Mouse (Mus musculus): Measurements from ENCODE around the gene Yars. TPM values are rescaled to one million over a fixed set of nuclear protein-coding genes. Genes with fewer than 3 reads are reported as not detected.
"Not testable (repeated sequence)": the region's sequence is repeated elsewhere in the genome, so short reads cannot be mapped to it uniquely, and the experiment has no call there.

Gene Yars
- polyA plus RNA-seq, 1 experiment from 2014 or later = 78.3 TPM

- Histone ChIP-seq H3K4me3 (ENCODE audit: low read depth, low read length) (no peak overlapping the region), H3K9ac (ENCODE audit: low read depth, low read length) (no peak overlapping the region), H3K36me3 (ENCODE audit: control insufficient read depth, insufficient read depth, low read length) (peaks cover 84% of the 10 kb centered on the region), H3K9me3 (ENCODE audit: control insufficient read depth, low read length) (no peaks in the 10 kb centered on the region), H3K4me2 (ENCODE audit: low read depth, low read length) (no peak overlapping the region), H3K4me1 (ENCODE audit: control insufficient read depth, insufficient read depth, low read length) (no peaks in the 10 kb centered on the region), H3K27ac (replicated peaks; ENCODE audit: low read depth, low read length) (no peak overlapping the region), H3K27me3 (replicated peaks; ENCODE audit: control insufficient read depth, insufficient read depth, low read length) (no peaks in the 10 kb centered on the region)
- 89% methylated on average over 10 of the region's 10 CpGs for WGBS
- ATAC-seq (ENCODE audit: low read depth) (peak; percentile 47; the same call in 1 of the 2 replicates), DNase-seq (ENCODE audit: low spot score) (peak; percentile 77)
Measured at GRCm38 (mm10) chr4:129204655-129205054, 15.1 kb downstream of the Yars start.

GRCm38 (mm10) chr4:129206792-129207191 is 17.2 kb downstream of the Yars start:
- no peak overlapping the region for H3K9ac ChIP-seq (ENCODE audit: low read depth, low read length)
- no peaks in the 10 kb centered on the region for H3K9me3 ChIP-seq (ENCODE audit: control insufficient read depth, low read length)
- no peak overlapping the region for H3K27ac ChIP-seq (replicated peaks; ENCODE audit: low read depth, low read length)
- H3K4me3 ChIP-seq (ENCODE audit: low read depth, low read length) = no peak overlapping the region
- ATAC-seq (ENCODE audit: low read depth) (no peak), DNase-seq (ENCODE audit: low spot score) (no peak)
- no peaks in the 10 kb centered on the region for H3K4me1 ChIP-seq (ENCODE audit: control insufficient read depth, insufficient read depth, low read length)
- no peak overlapping the region for H3K4me2 ChIP-seq (ENCODE audit: low read depth, low read length)
- no peaks in the 10 kb centered on the region for H3K27me3 ChIP-seq (replicated peaks; ENCODE audit: control insufficient read depth, insufficient read depth, low read length)
- 88% methylated on average over 8 of the region's 8 CpGs for WGBS
- H3K36me3 ChIP-seq (ENCODE audit: control insufficient read depth, insufficient read depth, low read length) = peaks cover 86% of the 10 kb centered on the region

DNA sequence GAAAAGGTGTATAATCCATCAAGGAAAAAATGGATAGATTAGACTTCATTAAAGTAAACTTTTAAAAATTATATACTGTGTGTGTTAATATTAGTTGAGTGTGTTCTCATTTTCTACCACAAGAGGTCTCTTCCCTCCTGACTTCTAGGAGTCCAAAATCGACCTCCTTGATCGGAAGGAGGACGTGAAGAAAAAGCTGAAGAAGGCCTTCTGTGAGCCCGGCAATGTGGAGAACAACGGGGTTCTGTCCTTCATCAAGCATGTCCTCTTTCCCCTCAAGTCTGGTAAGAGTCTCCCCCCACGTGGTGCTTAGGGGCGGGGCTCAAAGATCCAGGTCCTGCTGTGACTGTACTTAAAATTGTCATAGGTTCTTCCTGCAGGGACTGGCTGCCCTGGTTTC is 19.9 kb downstream of the Yars start:
- peak; percentile 56 for DNase-seq (ENCODE audit: low spot score)

GRCm38 (mm10) chr4:129211461-129211860 is 21.9 kb downstream of the Yars start:
- peaks cover 98% of the 10 kb centered on the region for H3K36me3 ChIP-seq (ENCODE audit: control insufficient read depth, insufficient read depth, low read length)

More for the DNA sequence above, 19.9 kb downstream of the Yars start:
- no peak for ATAC-seq (ENCODE audit: low read depth)
- no peak overlapping the region for H3K9ac ChIP-seq (ENCODE audit: low read depth, low read length)
- WGBS = 53% methylated on average over 7 of the region's 7 CpGs
- H3K4me3 ChIP-seq (ENCODE audit: low read depth, low read length) = no peak overlapping the region
- no peaks in the 10 kb centered on the region for H3K27me3 ChIP-seq (replicated peaks; ENCODE audit: control insufficient read depth, insufficient read depth, low read length)
- H3K4me1 ChIP-seq (ENCODE audit: control insufficient read depth, insufficient read depth, low read length) = no peaks in the 10 kb centered on the region
- H3K4me2 ChIP-seq (ENCODE audit: low read depth, low read length) = no peak overlapping the region
- no peaks in the 10 kb centered on the region for H3K9me3 ChIP-seq (ENCODE audit: control insufficient read depth, low read length)
- peaks cover 92% of the 10 kb centered on the region for H3K36me3 ChIP-seq (ENCODE audit: control insufficient read depth, insufficient read depth, low read length)
- no peak overlapping the region for H3K27ac ChIP-seq (replicated peaks; ENCODE audit: low read depth, low read length)

DNA sequence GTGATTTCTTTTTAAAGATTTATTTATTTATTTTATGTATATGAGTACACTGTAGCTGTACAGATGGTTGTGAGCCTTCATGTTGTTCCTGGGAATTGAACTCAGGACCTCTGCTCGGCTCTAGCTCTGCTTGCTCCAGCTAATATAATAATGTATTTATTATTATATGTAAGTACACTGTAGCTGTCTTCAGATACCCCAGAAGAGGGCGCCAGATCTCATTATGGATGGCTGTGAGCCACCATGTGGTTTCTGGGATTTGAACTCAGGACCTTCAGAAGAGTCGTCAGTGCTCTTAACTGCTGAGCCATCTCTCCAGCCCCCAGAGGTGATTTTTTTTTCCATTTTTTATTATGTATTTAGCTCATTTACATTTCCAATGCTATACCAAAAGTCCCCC is 22.9 kb downstream of the Yars start:
- DNase-seq (ENCODE audit: low spot score); H3K27ac ChIP-seq (replicated peaks; ENCODE audit: low read depth, low read length); H3K9ac ChIP-seq (ENCODE audit: low read depth, low read length); H3K4me3 ChIP-seq (ENCODE audit: low read depth, low read length); H3K9me3 ChIP-seq (ENCODE audit: control insufficient read depth, low read length); H3K27me3 ChIP-seq (replicated peaks; ENCODE audit: control insufficient read depth, insufficient read depth, low read length); H3K4me2 ChIP-seq (ENCODE audit: low read depth, low read length); ATAC-seq (ENCODE audit: low read depth); H3K4me1 ChIP-seq (ENCODE audit: control insufficient read depth, insufficient read depth, low read length): not testable (repeated sequence)
- peaks cover 98% of the 10 kb centered on the region for H3K36me3 ChIP-seq (ENCODE audit: control insufficient read depth, insufficient read depth, low read length)
- WGBS = 68% methylated on average over 3 of the region's 3 CpGs

More at GRCm38 (mm10) chr4:129211461-129211860, 21.9 kb downstream of the Yars start:
- no peak overlapping the region for H3K27ac ChIP-seq (replicated peaks; ENCODE audit: low read depth, low read length)
- no peak for ATAC-seq (ENCODE audit: low read depth)
- H3K4me2 ChIP-seq (ENCODE audit: low read depth, low read length) = no peak overlapping the region
- no peaks in the 10 kb centered on the region for H3K27me3 ChIP-seq (replicated peaks; ENCODE audit: control insufficient read depth, insufficient read depth, low read length)
- H3K9me3 ChIP-seq (ENCODE audit: control insufficient read depth, low read length) = no peaks in the 10 kb centered on the region
- no peaks in the 10 kb centered on the region for H3K4me1 ChIP-seq (ENCODE audit: control insufficient read depth, insufficient read depth, low read length)
- H3K9ac ChIP-seq (ENCODE audit: low read depth, low read length) = no peak overlapping the region
- DNase-seq (ENCODE audit: low spot score) = peak; percentile 67
- H3K4me3 ChIP-seq (ENCODE audit: low read depth, low read length) = no peak overlapping the region
- 78% methylated on average over 4 of the region's 4 CpGs for WGBS

GRCm38 (mm10) chr4:129218569-129219175 is 29.1 kb downstream of the Yars start:
- Histone ChIP-seq H3K27ac (replicated peaks; ENCODE audit: low read depth, low read length) (peak overlapping the region; percentile 74), H3K9ac (ENCODE audit: low read depth, low read length) (no peak overlapping the region), H3K27me3 (replicated peaks; ENCODE audit: control insufficient read depth, insufficient read depth, low read length) (no peaks in the 10 kb centered on the region), H3K4me2 (ENCODE audit: low read depth, low read length) (no peak overlapping the region), H3K4me3 (ENCODE audit: low read depth, low read length) (no peak overlapping the region), H3K4me1 (ENCODE audit: control insufficient read depth, insufficient read depth, low read length) (peaks cover 22% of the 10 kb centered on the region), H3K36me3 (ENCODE audit: control insufficient read depth, insufficient read depth, low read length) (peaks cover 96% of the 10 kb centered on the region), H3K9me3 (ENCODE audit: control insufficient read depth, low read length) (no peaks in the 10 kb centered on the region)
- 47% methylated on average over 7 of the region's 7 CpGs for WGBS
- peak; percentile 88 for DNase-seq (ENCODE audit: low spot score)
- ATAC-seq (ENCODE audit: low read depth) = peak; percentile 48

- no peak for ATAC-seq (ENCODE audit: low read depth)
- H3K4me1 ChIP-seq (ENCODE audit: control insufficient read depth, insufficient read depth, low read length) = peaks cover 27% of the 10 kb centered on the region
- H3K9ac ChIP-seq (ENCODE audit: low read depth, low read length) = no peak overlapping the region
- 62% methylated on average over 10 of the region's 10 CpGs for WGBS
- no peaks in the 10 kb centered on the region for H3K9me3 ChIP-seq (ENCODE audit: control insufficient read depth, low read length)
- DNase-seq (ENCODE audit: low spot score) = no peak
- peaks cover 95% of the 10 kb centered on the region for H3K36me3 ChIP-seq (ENCODE audit: control insufficient read depth, insufficient read depth, low read length)
- H3K27me3 ChIP-seq (replicated peaks; ENCODE audit: control insufficient read depth, insufficient read depth, low read length) = no peaks in the 10 kb centered on the region
- peak overlapping the region; percentile 74 for H3K27ac ChIP-seq (replicated peaks; ENCODE audit: low read depth, low read length)
- no peak overlapping the region for H3K4me2 ChIP-seq (ENCODE audit: low read depth, low read length)
- no peak overlapping the region for H3K4me3 ChIP-seq (ENCODE audit: low read depth, low read length)
Measured at GRCm38 (mm10) chr4:129219198-129219597, 29.6 kb downstream of the Yars start.

- DNase-seq (ENCODE audit: low spot score) (no peak), ATAC-seq (ENCODE audit: low read depth) (no peak)
- Histone ChIP-seq H3K27ac (replicated peaks; ENCODE audit: low read depth, low read length) (peak overlapping the region; percentile 44; the same call in 1 of the 2 replicates), H3K4me1 (ENCODE audit: control insufficient read depth, insufficient read depth, low read length) (peaks cover 32% of the 10 kb centered on the region), H3K36me3 (ENCODE audit: control insufficient read depth, insufficient read depth, low read length) (peaks cover 87% of the 10 kb centered on the region), H3K9ac (ENCODE audit: low read depth, low read length) (no peak overlapping the region), H3K4me2 (ENCODE audit: low read depth, low read length) (no peak overlapping the region), H3K27me3 (replicated peaks; ENCODE audit: control insufficient read depth, insufficient read depth, low read length) (no peaks in the 10 kb centered on the region), H3K9me3 (ENCODE audit: control insufficient read depth, low read length) (no peaks in the 10 kb centered on the region), H3K4me3 (ENCODE audit: low read depth, low read length) (no peak overlapping the region)
- WGBS = 59% methylated on average over 7 of the region's 7 CpGs
Measured at GRCm38 (mm10) chr4:129220376-129221089, 31.0 kb downstream of the Yars start.

All from embryonic facial prominence, embryonic 14.5 days (tissue).